Mouse (Mus musculus) gastrocnemius, adult 2 months (tissue): Measurements from ENCODE around the gene Wasf3. TPM values are rescaled to one million over a fixed set of nuclear protein-coding genes. Genes with fewer than 3 reads are reported as not detected.

Experiments used
- DNase-seq: peaks from one replicate; pipeline ENCODE4 v3.0.0; 2022
- H3K27ac ChIP-seq: fragments of 200-600 bp; 2 replicates; pipeline ENCODE4 v1.8.1; 2022; ENCODE audit warnings: mild to moderate bottlenecking
- H3K4me3 ChIP-seq: fragments of 200-600 bp; 2 replicates; pipeline ENCODE4 v1.8.1; 2022; ENCODE audit warnings: mild to moderate bottlenecking, moderate library complexity
- CTCF ChIP-seq: fragments of 200-600 bp; IDR thresholded peaks from 2 replicates; pipeline ENCODE4 v1.8.1; 2022; ENCODE audit warnings: antibody characterized with exemption, mild to moderate bottlenecking, moderate library complexity
- intact Hi-C: fragments of 180-260 bp; cut with DNase I; formaldehyde crosslinking; loops from one replicate; pipeline ENCODE4 v1.15.1; 2025
- long read RNA-seq, 2 experiments: library from polyadenylated mRNA; stranded (forward); transcript quantifications; one replicate each; pipeline ENCODE4 v2.0.0; 2021
- total RNA-seq, 2 experiments: library from RNA; stranded (reverse); gene quantifications; 2 replicates each; pipeline ENCODE4 v1.2.3; 2021

Gene Wasf3
- total RNA-seq, result under 1 TPM; 0.64 to 0.92 TPM
- long read RNA-seq, experiment 1, result 0 reads
- long read RNA-seq, experiment 2, result 0 reads

GRCm38 (mm10) chr5:146384935-146385591 lies at the start of gene Wasf3:
Gene Wasf3, plus strand, starts transcription at chr5:146384985.
- 0 out of 2 replicates have a peak within 1 kb of the TSS, but pooled peaks have one; percentile 5 for H3K27ac ChIP-seq
- peak within 1 kb of the TSS; percentile 72 for H3K4me3 ChIP-seq
- TF ChIP-seq CTCF, result peak; percentile 7; the same call in 1 of the 2 replicates
- intact Hi-C loops, result no loop called here
- peak; percentile 74 for DNase-seq

- intact Hi-C loops, result loop anchor here (10.0 kb wide), 1 partner anchor 137 kb away; no protein-coding TSS in a partner anchor
- Histone ChIP-seq H3K4me3 (no peak overlapping the region), H3K27ac (no peak overlapping the region)
- no peak for TF ChIP-seq CTCF
- no peak for DNase-seq
Measured at GRCm38 (mm10) chr5:146338064-146338463, 46.7 kb upstream of the Wasf3 start.

- intact Hi-C loops, result no loop called here
- no peak for TF ChIP-seq CTCF
- DNase-seq, result no peak
- H3K4me3 ChIP-seq, result no peak overlapping the region
- no peak overlapping the region for H3K27ac ChIP-seq
Measured at GRCm38 (mm10) chr5:146340037-146340436, 44.7 kb upstream of the Wasf3 start.

- no peak overlapping the region for H3K4me3 ChIP-seq
- H3K27ac ChIP-seq, result no peak overlapping the region
- DNase-seq, result no peak
- intact Hi-C loops, result no loop called here
- no peak for TF ChIP-seq CTCF
Measured at GRCm38 (mm10) chr5:146344911-146345686, 39.7 kb upstream of the Wasf3 start.

- no peak for TF ChIP-seq CTCF
- intact Hi-C loops, result no loop called here
- Histone ChIP-seq H3K4me3 (no peak overlapping the region), H3K27ac (no peak overlapping the region)
- DNase-seq, result no peak
Measured at GRCm38 (mm10) chr5:146347081-146347480, 37.7 kb upstream of the Wasf3 start.

- H3K4me3 ChIP-seq, result no peak overlapping the region
- intact Hi-C loops, result no loop called here
- DNase-seq, result no peak
- H3K27ac ChIP-seq, result no peak overlapping the region
- no peak for TF ChIP-seq CTCF
Measured at GRCm38 (mm10) chr5:146349183-146349582, 35.6 kb upstream of the Wasf3 start.

GRCm38 (mm10) chr5:146350784-146351183 lies 34.0 kb upstream of the Wasf3 start:
- no peak for DNase-seq
- intact Hi-C loops, result no loop called here

GRCm38 (mm10) chr5:146352006-146352405 lies 32.8 kb upstream of the Wasf3 start:
- Histone ChIP-seq H3K4me3 (no peak overlapping the region), H3K27ac (no peak overlapping the region)
- no peak for TF ChIP-seq CTCF
- intact Hi-C loops, result no loop called here
- no peak for DNase-seq

More at GRCm38 (mm10) chr5:146350784-146351183, 34.0 kb upstream of the Wasf3 start:
- TF ChIP-seq CTCF, result no peak
- Histone ChIP-seq H3K27ac (no peak overlapping the region), H3K4me3 (no peak overlapping the region)

GRCm38 (mm10) chr5:146360386-146360785 lies 24.4 kb upstream of the Wasf3 start:
- Histone ChIP-seq H3K4me3 (no peak overlapping the region), H3K27ac (no peak overlapping the region)
- no peak for DNase-seq
- TF ChIP-seq CTCF, result no peak
- intact Hi-C loops, result no loop called here

- no peak overlapping the region for H3K4me3 ChIP-seq
- TF ChIP-seq CTCF, result no peak
- no peak overlapping the region for H3K27ac ChIP-seq
- no peak for DNase-seq
- intact Hi-C loops, result no loop called here
Measured at GRCm38 (mm10) chr5:146362711-146363110, 22.1 kb upstream of the Wasf3 start.

GRCm38 (mm10) chr5:146368356-146368755 lies 16.4 kb upstream of the Wasf3 start:
- Histone ChIP-seq H3K4me3 (no peak overlapping the region), H3K27ac (no peak overlapping the region)
- no peak for TF ChIP-seq CTCF
- intact Hi-C loops, result no loop called here
- DNase-seq, result no peak

GRCm38 (mm10) chr5:146368971-146369370 lies 15.8 kb upstream of the Wasf3 start:
- Histone ChIP-seq H3K27ac (no peak overlapping the region), H3K4me3 (no peak overlapping the region)
- TF ChIP-seq CTCF, result no peak
- intact Hi-C loops, result no loop called here
- no peak for DNase-seq

GRCm38 (mm10) chr5:146370794-146371193 lies 14.0 kb upstream of the Wasf3 start:
- no peak for DNase-seq
- intact Hi-C loops, result no loop called here
- no peak overlapping the region for H3K27ac ChIP-seq
- no peak overlapping the region for H3K4me3 ChIP-seq
- no peak for TF ChIP-seq CTCF
